Mouse (Mus musculus): ENCODE data around the gene Dnmt3c.
"Not testable (repeated sequence)": the region's sequence is repeated elsewhere in the genome, so short reads cannot be mapped to it uniquely, and the experiment has no call there.

Gene Dnmt3c

GRCm38 (mm10) chr2:153696352-153696751, at the start of gene Dnmt3c:
Gene Dnmt3c (plus strand): TSS chr2:153696652.
- DNase-seq (ENCODE audit: low spot score), result no peak

- DNase-seq (ENCODE audit: low spot score), result no peak
These were observed 47.6 kb upstream of the Dnmt3c start for GRCm38 (mm10) chr2:153648773-153649297.

- DNase-seq (ENCODE audit: low spot score), result peak; percentile 14
These were observed 47.0 kb upstream of the Dnmt3c start, which contains the start of gene Dnmt3b for GRCm38 (mm10) chr2:153649298-153650013. Gene Dnmt3b (plus strand): TSS chr2:153649450.

DNA sequence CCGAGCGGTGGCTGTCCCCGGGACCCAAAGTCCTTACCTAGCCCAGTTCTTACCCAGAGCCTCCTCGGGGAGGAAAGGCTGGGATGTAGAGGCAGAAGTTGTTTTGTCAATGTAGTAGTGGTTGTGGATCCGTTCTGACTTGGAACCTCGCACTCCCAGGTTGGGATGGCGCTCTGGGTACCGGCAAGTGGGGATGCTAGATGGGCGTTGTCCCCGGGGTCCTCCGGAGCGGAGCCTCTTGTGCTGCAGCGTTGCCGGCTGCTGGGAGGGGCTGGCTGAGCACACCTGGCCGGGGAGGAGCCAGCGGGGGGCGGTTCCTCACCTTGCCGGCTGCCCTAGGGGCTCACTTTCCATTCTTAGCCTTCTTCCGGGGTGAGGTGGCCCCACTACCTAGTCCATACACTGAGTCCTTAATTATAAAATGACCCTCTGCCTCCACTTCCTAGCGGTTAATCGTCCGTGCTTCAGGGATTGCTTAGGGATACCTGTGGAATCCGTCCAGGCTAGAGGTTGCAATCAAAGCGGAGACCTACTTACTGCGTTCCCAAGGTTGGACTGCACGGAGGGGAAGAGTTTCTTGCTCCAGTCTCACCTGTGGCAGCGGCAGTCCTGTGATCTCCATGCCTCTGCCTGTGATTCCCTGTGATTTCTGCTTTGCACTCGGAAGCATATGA, 46.3 kb upstream of the Dnmt3c start:
- no peak for DNase-seq (ENCODE audit: low spot score)

DNA sequence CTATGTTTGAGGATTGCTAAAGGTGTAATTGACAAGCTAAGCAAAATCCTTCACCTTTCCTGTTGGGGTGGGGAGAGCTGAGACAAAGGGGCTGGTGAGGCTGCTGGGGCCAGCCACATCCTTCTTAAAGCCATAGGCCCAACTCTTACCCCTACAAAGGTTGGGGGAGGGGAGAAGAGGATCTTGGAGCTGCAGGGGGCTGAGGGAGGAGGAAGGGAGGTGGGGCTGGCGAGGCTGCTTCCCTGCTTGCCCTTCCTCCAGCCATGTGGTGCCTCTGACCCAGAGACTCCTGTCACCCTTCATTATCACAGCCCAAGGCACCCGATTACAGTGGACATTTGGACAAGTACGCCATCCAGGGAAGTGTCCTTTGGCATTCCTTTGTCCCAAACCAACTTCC, 44.8 kb upstream of the Dnmt3c start:
- no peak for DNase-seq (ENCODE audit: low spot score)

DNA sequence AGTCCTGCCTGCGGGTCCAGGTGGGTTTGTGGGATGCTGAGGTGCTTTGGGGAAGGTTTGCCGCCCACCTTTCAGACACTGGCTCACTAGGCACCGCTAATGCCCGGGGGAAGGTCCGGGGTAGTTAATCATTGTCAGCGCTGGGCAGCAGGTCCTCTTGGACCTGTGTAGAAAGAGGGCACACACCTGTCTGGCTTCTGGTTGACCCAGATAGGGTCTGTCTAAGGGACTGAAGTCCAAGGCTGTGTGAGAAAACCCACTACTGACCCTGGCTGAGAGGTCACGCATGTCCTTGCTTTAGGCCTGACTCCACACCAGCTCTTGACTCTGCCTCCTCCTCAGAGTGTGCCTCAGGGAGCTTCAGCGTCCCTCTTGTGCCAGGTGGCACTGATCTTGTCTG, 38.8 kb upstream of the Dnmt3c start:
- DNase-seq (ENCODE audit: low spot score), result not testable (repeated sequence)

DNA sequence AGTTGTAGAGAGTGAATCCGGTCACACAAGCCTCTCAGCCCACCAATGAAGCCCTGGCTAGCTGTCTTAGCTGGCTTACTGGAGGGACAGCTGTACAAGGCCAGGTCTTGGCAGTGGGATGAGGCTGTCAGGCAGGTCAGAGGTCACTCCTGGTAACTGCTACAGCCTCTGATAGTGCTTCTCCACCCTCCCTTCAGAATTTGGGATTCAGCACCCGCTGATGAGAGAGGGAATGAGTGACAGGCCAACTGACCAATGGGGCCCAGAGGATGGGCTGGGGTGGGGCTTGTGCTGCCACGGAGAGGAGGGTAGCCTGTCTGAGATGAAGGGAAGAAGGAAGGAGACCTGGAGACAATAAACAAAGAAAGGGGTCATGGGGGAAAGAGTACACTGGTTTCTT, 35.8 kb upstream of the Dnmt3c start:
- no peak for DNase-seq (ENCODE audit: low spot score)

GRCm38 (mm10) chr2:153665401-153665800, 31.1 kb upstream of the Dnmt3c start:
- DNase-seq (ENCODE audit: low spot score), result no peak

- DNase-seq (ENCODE audit: low spot score), result peak; percentile 45
These were observed 27.6 kb upstream of the Dnmt3c start for GRCm38 (mm10) chr2:153668754-153669376.

- no peak for DNase-seq (ENCODE audit: low spot score)
These were observed 26.3 kb upstream of the Dnmt3c start for GRCm38 (mm10) chr2:153670111-153670510.

GRCm38 (mm10) chr2:153672619-153673018, 23.8 kb upstream of the Dnmt3c start:
- DNase-seq (ENCODE audit: low spot score), result no peak

- not testable (repeated sequence) for DNase-seq (ENCODE audit: low spot score)
These were observed 21.1 kb upstream of the Dnmt3c start for GRCm38 (mm10) chr2:153675364-153675763.

DNA sequence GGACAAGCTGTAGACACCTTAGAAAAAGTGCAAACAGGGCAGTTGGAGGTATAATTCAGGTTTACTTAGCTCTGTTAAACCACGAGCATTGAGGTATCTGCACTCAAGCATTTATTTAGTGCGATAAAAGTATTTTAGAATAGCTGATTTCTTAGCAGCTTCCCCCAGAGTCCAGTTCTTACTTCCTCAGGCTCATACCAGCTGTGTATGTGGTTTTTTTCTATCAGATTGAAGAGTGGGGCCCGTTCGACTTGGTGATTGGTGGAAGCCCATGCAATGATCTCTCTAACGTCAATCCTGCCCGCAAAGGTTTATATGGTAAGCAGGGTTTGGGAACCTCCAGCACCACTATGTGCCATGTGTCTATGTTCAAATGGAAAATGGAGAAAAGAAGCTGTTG, 19.5 kb upstream of the Dnmt3c start:
- no peak for DNase-seq (ENCODE audit: low spot score)

GRCm38 (mm10) chr2:153677550-153677949, 18.9 kb upstream of the Dnmt3c start:
- DNase-seq (ENCODE audit: low spot score), result no peak

DNA sequence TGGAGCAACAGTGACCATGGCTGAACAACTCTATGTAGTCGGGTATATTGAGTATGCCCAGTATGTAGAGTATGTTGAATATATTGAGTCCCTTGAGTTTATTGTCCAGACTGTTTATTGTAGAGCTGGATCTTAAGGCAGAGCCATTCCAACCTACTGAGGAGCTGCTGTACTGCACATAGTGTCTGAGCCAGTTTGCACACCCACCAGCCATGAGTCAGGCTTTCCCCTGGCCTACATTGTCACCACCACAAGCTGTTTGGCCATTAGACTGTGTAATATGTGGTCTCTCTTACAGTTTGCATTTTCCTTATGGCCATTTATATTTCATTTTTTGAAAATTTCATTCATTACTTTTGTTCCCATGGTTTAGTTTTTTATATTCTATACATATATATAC, 16.5 kb upstream of the Dnmt3c start:
- no peak for DNase-seq (ENCODE audit: low spot score)

DNA sequence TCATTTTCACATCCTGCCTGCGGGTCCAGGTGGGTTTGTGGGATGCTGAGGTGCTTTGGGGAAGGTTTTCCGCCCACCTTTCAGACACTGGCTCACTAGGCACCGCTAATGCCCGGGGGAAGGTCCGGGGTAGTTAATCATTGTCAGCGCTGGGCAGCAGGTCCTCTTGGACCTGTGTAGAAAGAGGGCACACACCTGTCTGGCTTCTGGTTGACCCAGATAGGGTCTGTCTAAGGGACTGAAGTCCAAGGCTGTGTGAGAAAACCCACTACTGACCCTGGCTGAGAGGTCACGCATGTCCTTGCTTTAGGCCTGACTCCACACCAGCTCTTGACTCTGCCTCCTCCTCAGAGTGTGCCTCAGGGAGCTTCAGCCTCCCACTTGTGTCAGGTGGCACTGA, 3.0 kb upstream of the Dnmt3c start:
- DNase-seq (ENCODE audit: low spot score), result not testable (repeated sequence)

GRCm38 (mm10) chr2:153694462-153695085, 1.9 kb upstream of the Dnmt3c start:
- peak; percentile 72 for DNase-seq (ENCODE audit: low spot score)

- DNase-seq (ENCODE audit: low spot score), result no peak
These were observed 6.9 kb downstream of the Dnmt3c start for GRCm38 (mm10) chr2:153703389-153703788.

DNA sequence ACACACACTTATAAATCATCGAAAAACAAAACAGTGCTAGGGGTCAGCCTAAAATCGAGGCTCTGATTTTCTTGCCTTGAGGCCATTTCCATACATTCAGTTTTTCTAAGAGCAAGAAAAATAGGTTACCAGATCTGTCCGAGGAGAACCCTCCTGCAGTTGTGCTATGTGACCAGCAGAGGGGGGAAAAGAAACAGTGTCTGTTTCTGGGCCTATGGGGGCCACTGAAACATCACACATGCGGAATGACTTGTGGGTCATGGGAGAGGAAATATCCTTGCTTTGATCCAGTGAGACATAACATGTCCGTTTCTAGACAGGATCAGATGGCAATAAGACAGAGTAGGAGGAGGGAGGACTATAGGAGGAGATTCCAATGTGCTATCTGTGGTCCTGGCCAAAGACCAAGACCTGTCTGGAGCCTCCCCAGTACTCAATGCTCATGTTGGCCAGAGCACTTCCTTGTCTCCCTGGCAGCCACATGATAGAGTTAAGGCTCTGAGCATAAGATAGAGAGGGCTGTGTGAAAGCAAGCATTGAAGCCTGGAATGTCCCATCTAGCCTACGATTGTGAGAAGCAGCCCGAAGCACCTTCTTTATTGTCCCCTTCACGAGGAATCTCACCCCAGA, 14.4 kb downstream of the Dnmt3c start:
- peak; percentile 44 for DNase-seq (ENCODE audit: low spot score)

DNA sequence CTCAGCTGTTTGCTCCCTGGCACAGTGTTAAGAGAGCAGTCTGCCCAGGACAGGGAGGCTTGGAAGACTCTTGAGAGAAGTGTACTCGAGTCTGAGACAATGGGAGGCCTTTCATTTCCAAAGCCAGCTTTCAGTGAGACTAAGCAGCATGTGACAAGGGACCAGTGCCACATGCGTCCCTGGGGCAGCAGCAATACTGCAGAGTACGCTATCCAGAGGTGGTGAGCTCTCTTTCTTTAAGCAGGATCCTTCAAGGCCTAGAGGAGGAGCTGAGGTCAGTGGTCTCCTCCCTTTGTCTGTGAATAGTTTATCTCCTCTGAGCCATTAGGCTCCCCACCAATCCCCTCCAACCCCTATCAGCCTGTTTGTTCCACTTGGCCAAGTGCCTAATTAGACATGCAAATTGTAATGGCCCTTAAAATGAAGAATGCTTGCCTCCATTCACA, 16.2 kb downstream of the Dnmt3c start:
- DNase-seq (ENCODE audit: low spot score), result no peak

DNA sequence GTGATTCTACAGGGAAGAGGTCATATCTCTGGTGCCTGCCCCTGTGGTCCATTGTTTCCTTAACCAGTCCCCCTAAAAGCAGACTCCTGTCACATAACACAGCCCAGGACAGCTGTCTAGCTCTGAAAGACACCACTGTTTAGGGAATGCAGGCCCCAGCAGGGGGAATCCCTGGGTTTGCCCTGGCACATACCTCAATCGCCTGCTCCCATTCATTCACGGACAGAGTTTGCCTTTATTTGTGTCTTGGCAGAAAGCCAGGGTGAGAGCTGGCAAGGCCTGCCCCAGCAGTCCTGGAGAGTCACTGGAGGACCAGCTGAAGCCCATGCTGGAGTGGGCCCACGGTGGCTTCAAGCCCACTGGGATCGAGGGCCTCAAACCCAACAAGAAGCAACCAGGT, 16.8 kb downstream of the Dnmt3c start:
- DNase-seq (ENCODE audit: low spot score), result no peak

GRCm38 (mm10) chr2:153717861-153718260, 21.4 kb downstream of the Dnmt3c start:
- not testable (repeated sequence) for DNase-seq (ENCODE audit: low spot score)

All from c-Kit-positive CD71-positive TER-119-positive erythroid progenitor cells, embryonic 14.5 days (primary cell).